Mouse (Mus musculus) cortical plate, adult 2 months (tissue): ENCODE measurements around the gene Zbtb3.

Experiments used
- CTCF ChIP-seq: fragments of 200-500 bp; IDR thresholded peaks from 2 replicates; pipeline ENCODE4 v1.5.1; 2011; ENCODE audit warnings: mild to moderate bottlenecking, control low read depth, low read length; ENCODE audit not compliant: insufficient read depth; ENCODE audit errors: extremely low read depth
- POLR2A ChIP-seq: fragments of 200-500 bp; IDR thresholded peaks from 2 replicates; pipeline ENCODE4 v1.6.1; 2011; ENCODE audit warnings: mild to moderate bottlenecking, low read length, control low read depth; ENCODE audit not compliant: insufficient read depth; ENCODE audit errors: extremely low read depth

- no peak for TF ChIP-seq CTCF
- no peak for TF ChIP-seq POLR2A
These were observed 14.6 kb downstream of the Zbtb3 start for GRCm38 (mm10) chr19:8817001-8817400.
